Mouse (Mus musculus): ENCODE data around the gene Khdrbs2.

- no peak for TF ChIP-seq MYOG (IDR thresholded peaks at IDR 0.05; ENCODE audit: control insufficient read depth, extremely low read depth, insufficient read length)
- TF ChIP-seq CTCF (IDR thresholded peaks at IDR 0.05; ENCODE audit: control insufficient read depth, insufficient read depth, insufficient read length): no peak
- no peak for TF ChIP-seq MAX (IDR thresholded peaks at IDR 0.05)
- TF ChIP-seq USF1 (IDR thresholded peaks at IDR 0.05; ENCODE audit: low read depth): no peak
- no peak for TF ChIP-seq CEBPB (IDR thresholded peaks at IDR 0.05; ENCODE audit: low read depth)
- no peak for TF ChIP-seq FOSL1 (IDR thresholded peaks at IDR 0.05; ENCODE audit: insufficient read depth, low read length, poor library complexity, severe bottlenecking)
Measured at GRCm38 (mm10) chr1:32433118-32433517, 260.6 kb downstream of the Khdrbs2 start.
